Mouse (Mus musculus) brain, embryonic 14.5 days (tissue): ENCODE measurements around the gene Lcor.

Source experiments
- CTCF ChIP-seq: fragments of 200-500 bp; IDR thresholded peaks from 2 replicates; pipeline ENCODE4 v1.5.1; 2012; ENCODE audit warnings: inconsistent platforms, mild to moderate bottlenecking, moderate library complexity, borderline replicate concordance; ENCODE audit not compliant: insufficient read depth, insufficient read length; ENCODE audit errors: extremely low read depth
- POLR2A ChIP-seq: fragments of 200-500 bp; IDR thresholded peaks from 2 replicates; pipeline ENCODE4 v1.6.1; 2012; ENCODE audit warnings: mild to moderate bottlenecking, inconsistent platforms, borderline replicate concordance; ENCODE audit not compliant: poor library complexity, insufficient read depth, insufficient read length, severe bottlenecking; ENCODE audit errors: extremely low read depth

GRCm38 (mm10) chr19:41529169-41529568 is 46.7 kb downstream of the Lcor start:
- TF ChIP-seq POLR2A (no peak), CTCF (no peak)
